Mouse (Mus musculus) Muller cell, postnatal 12 days (primary cell): ENCODE measurements around the gene Rnasel.

ENCODE experiments used
- DNase-seq: peaks from one replicate; pipeline ENCODE4 v3.0.0-alpha.2; 2015; ENCODE audit errors: inconsistent ontology term

Gene Rnasel

GRCm38 (mm10) chr1:153749211-153749801 is at the start of gene Rnasel:
Gene Rnasel, plus strand, starts transcription at chr1:153749426.
- DNase-seq, result peak; percentile 91

GRCm38 (mm10) chr1:153700448-153701063 is 48.7 kb upstream of the Rnasel start:
- DNase-seq, result no peak

DNA sequence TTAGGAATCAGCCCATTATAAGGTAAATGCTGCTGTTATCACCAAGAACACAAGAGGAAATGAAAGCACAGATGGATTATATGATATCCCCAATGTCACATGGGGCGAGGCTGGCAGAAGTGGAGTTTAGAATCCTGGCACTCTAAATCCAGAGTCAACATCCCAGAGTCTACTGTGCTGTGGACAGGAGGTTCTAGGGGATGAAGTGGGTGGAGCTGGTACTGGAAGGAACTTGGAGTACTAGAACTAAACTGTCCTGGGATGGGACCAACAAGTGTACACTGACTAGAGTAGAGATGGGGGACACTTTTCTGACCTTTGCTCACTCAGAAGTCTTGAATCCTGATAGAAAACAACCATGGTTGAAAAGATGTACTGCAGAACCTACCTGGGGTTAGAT is 47.8 kb upstream of the Rnasel start:
- DNase-seq, result no peak

DNA sequence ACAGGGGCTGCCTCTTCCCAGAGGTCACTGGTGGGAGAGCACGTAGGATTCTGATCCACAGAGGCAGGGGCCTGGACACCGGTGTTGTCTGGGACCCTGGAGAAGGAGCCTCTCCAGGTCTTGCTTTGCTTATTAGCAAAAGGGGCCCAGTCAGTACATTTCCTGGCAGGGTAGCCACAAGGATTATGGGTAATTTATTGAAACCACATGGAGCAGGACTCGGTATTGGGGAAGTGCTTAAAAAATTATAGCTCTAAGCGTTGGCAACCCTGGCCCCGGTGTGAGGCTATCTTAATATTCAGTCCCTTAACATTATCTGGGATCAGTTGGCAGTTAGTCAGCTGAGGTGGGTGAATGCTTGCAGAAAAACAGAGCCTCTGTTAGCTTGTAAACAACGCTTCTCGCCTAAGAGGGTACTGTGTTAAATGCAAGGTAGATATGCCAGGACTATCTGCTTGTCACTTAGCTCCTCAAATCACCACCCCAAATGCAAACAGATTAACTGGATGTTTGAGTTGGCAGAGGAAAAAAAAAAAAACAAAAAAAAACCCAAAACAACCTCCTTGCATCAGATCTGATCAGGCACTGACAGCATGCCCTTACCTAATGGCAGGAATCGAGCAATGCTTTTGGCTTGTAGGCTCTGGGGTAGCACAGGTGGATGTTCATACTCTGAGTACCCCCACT is 46.9 kb upstream of the Rnasel start:
- no peak for DNase-seq

DNA sequence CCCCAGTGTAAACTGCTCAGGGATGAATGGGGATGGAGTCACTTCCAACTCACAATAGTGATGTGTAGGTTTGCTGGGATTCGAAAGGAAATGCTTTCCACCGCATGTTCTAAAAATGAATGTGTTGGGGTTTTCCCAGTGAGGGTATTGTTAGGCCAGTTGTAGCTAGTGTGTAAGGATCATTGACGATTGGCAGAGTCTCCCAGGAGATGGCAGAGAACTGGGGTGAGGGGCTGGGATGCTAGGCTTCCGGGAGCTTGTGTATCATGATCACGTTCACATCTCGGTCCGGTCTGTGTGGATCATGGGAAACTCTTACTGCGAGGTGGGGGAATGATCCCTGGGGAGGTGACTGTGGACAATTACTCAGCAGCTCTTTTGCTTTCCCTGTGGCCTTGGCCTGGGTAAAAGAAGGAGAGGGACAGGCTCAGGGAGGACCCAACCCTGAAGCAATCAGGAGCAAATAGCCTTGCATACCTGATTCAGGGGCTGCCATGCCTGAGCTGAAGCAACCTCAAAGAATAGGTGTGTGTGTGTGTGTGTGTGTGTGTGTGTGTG is 46.3 kb upstream of the Rnasel start:
- DNase-seq, result peak; percentile 41

DNA sequence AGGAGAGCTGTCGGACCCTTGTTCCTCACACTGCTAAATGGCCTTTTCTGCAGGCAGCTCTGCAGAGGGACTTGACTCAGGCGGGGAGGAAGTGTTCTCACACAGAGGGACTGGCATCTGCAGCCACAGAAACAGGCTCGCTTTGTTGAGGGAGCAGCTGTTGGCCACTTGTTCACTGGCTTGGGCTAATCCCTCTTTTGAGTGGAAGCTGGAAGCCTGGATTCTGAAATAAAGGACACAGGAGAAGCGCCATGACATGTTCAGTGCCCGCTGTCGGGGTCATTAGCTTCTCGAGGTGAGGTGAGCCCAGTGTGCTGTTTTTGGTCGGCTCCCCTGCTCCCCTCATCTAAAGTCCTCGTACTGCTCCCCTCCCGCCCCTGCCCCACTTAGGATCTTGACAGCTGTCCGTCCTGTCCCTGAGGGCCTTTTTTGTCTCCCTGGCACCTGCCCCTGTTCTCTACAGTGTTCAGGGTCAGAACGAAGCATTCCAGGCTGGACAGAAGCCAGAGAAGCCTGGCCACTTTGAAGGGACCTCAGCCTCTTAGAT is 45.7 kb upstream of the Rnasel start:
- peak; percentile 82 for DNase-seq

DNA sequence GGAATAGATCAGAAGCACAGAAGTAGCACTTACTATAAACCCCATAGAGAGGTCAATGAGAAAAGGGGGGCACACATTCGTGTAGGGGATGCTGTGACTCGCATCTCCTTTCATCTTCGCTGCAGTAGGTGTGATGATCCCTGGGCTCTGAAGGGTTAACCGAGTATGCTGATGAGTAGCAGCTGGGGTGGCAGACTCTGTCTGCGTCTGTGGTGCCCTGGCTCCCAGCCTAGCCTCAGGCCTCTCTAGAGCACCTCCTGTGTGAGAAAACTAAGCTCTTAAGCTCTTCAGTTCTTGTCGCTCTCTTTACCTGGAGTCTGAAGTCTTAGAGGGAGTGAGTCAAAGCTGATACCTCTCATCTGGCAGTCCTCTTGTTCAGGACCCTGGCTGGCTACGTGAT is 45.1 kb upstream of the Rnasel start:
- DNase-seq, result peak; percentile 40

DNA sequence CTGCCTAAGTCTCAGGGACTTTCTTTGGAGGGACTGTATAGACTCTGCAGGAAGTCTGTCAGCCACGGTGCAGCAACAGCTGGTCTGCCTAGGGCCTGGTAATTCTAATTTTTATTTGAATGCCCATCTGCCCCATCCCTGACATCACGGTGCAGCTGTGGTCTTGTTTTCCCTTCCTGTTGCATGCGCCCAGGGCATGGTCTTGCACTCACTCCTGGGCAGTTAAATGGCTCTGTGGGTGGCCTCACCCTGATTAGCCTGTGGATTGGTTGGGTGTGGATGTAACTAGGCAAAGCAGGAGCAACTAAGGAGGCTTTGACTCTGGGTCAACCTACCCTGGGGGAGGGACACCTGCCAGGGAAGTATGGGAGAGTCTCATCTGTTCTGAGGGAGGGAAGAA is 44.2 kb upstream of the Rnasel start:
- DNase-seq, result no peak

DNA sequence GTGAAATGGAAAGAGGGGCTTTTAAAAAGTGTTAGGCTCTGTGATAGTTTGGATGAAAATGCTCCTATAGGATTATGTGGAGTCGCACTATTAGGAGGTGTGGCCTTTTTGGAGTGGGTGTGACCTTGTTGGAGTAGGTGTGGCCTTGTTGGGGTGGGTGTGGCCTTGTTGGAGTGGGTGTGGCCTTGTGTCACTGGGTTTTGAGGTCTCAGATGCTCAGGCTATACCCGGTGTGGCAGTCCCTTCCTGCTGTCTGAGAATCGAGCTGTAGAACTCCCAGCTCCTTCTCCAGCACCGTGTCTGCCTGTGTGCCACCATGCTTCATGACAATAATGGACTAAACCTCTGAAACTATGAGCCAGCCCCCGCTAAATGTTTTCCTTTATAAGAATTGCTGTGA is 40.6 kb upstream of the Rnasel start:
- DNase-seq, result no peak

GRCm38 (mm10) chr1:153709451-153709850 is 39.8 kb upstream of the Rnasel start:
- DNase-seq, result no peak

GRCm38 (mm10) chr1:153711544-153712262 is 37.5 kb upstream of the Rnasel start:
- no peak for DNase-seq

DNA sequence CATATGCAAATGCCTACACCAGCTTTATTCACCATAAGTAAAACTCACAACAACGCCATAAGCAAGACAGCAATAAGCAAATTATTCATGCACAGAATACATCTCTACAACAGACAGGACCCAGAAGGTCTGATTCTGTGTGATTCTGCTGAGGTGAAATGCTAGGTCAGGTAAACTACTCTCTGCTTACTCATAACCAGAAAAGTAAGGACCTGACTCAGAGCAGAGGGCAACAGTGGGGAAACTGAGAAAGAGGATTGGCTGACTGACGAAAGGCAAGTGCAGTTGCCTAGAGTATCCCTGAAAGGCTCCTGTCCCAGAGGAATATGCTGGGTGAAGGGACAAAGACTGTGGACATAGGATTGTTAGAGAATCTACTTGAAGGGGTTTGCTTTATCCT is 36.6 kb upstream of the Rnasel start:
- DNase-seq, result no peak

DNA sequence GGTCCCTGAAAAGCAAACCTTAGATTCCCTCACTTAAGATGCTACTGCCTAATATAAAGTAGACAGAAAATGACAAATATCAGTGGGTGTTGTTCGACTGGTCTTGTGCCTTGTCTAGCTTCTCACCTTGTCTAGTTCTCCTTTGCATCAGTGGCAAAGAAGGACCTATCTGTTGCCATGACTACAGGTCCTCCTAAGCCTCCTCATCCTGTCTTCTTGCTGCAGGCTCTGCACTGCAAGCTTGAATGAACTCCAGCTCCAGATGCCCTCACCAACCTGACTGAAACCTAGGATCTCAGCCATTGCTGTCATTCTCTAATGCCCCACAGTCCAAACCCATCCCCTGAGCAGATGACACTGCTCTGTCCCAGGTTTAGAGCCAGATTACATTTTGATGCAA is 31.2 kb upstream of the Rnasel start:
- DNase-seq, result no peak

- DNase-seq, result no peak
Observed at GRCm38 (mm10) chr1:153720935-153721334, 28.3 kb upstream of the Rnasel start.

- DNase-seq, result no peak
Observed at GRCm38 (mm10) chr1:153721565-153722310, 27.5 kb upstream of the Rnasel start.

- DNase-seq, result no peak
Observed at GRCm38 (mm10) chr1:153723426-153723825, 25.8 kb upstream of the Rnasel start.

- no peak for DNase-seq
Observed at GRCm38 (mm10) chr1:153726636-153727035, 22.6 kb upstream of the Rnasel start.

- DNase-seq, result no peak
Observed at GRCm38 (mm10) chr1:153729806-153730205, 19.4 kb upstream of the Rnasel start.

- peak; percentile 73 for DNase-seq
Observed at GRCm38 (mm10) chr1:153730671-153731070, 18.6 kb upstream of the Rnasel start.

DNA sequence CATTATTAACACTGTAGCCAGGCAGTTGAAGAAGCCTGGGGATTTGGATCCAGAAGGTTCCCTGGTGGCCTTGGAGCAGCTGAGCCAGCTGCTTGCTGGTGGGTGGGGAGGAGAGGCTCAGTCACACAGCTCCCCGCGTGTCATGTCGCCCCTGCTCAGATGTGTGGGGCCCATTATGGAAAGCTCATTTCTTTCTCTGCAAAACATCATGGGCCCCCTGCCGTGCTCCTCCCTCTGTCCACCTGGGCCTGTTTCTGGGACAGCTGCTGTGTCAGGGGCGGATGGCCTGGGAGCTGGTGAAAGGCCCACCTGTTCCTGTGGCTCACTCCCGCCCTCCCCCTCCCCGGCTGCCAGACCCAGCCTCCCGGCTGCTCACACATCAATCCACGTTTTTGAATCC is 16.0 kb upstream of the Rnasel start:
- DNase-seq, result no peak

GRCm38 (mm10) chr1:153734866-153735265 is 14.4 kb upstream of the Rnasel start:
- DNase-seq, result no peak
